Mouse (Mus musculus): ENCODE data around the gene Arid3c. TPM values are rescaled to one million over a fixed set of nuclear protein-coding genes. Genes with fewer than 3 reads are reported as not detected.
A peak's percentile ranks its signal among the peaks of the same experiment; 100 is the strongest.

Arid3c gene
- total and polyA plus RNA-seq, 2 experiments from 2014 or later: not detected

DNA sequence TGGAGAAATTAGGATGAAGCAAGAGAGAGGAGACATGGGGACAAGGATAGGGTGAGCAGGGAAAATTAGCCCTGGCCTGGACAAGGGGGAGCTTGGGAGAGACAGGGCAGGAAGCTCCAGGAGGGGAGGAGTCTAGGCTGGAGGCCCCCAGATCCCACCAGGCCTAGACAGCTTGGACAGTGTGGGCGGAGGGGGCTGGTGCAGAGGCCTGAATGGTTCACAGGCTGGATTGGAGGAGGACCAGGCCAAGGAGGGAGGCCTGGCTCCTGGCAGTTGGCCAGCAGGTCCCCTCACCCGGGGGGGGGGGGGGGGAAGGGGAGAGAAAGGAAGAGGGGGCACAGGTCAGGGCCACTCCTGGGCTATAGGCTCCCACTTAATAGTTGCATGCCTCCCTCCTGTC is 51.7 kb downstream of the Arid3c start:
- no peaks in the 10 kb centered on the region for H3K36me3 ChIP-seq (replicated peaks; ENCODE audit: control insufficient read depth, insufficient read depth, low read length)
- peaks cover 12% of the 10 kb centered on the region for H3K4me1 ChIP-seq (ENCODE audit: control insufficient read depth, insufficient read depth)
- peaks cover 30% of the 10 kb centered on the region for H3K27me3 ChIP-seq (ENCODE audit: control insufficient read depth, insufficient read depth, low read length)
- WGBS: no CpG with 5 or more reads among the region's 2 CpGs
- no peak overlapping the region for H3K4me2 ChIP-seq (ENCODE audit: low read depth, low read length)
- no peak overlapping the region for H3K4me3 ChIP-seq (ENCODE audit: low read depth, low read length)
- H3K9ac ChIP-seq (replicated peaks; ENCODE audit: low read depth, low read length): no peak overlapping the region; the same call in 1 of the 2 replicates
- H3K27ac ChIP-seq (ENCODE audit: low read depth): no peak overlapping the region
- ATAC-seq (ENCODE audit: insufficient read depth, low read depth) (no peak; the same call in 1 of the 2 replicates), DNase-seq (ENCODE audit: low spot score) (no peak)
- TF ChIP-seq CTCF (IDR thresholded peaks at IDR 0.05; ENCODE audit: low read depth) (no peak), EP300 (IDR thresholded peaks at IDR 0.05; ENCODE audit: low read depth) (no peak)
- H3K9me3 ChIP-seq (replicated peaks; ENCODE audit: control insufficient read depth, low read length): no peaks in the 10 kb centered on the region

DNA sequence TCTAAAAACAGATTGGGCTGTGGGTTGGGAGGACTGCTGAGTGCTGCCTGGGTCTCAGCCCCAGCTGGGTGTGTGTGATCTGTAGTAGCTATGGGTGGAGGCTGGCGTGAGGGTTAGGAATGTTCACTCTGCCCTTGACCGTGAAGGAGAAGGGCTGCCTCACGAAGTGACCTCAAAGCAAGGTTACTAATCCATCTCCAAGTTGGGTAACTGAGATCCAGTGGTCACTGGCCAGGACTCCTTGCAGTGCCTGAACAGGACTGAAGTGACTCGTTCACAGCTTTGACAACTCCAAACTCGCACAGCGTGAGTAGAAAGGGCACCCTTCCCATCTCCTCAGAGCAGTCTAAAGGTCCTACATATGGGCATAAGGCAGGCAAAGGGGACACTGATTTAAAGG is 52.1 kb downstream of the Arid3c start:
- 45% methylated on average over 6 of the region's 6 CpGs for WGBS
- Histone ChIP-seq H3K4me2 (ENCODE audit: low read depth, low read length) (no peak overlapping the region), H3K4me3 (ENCODE audit: low read depth, low read length) (no peak overlapping the region), H3K9ac (replicated peaks; ENCODE audit: low read depth, low read length) (no peak overlapping the region), H3K27me3 (ENCODE audit: control insufficient read depth, insufficient read depth, low read length) (peaks cover 30% of the 10 kb centered on the region), H3K36me3 (replicated peaks; ENCODE audit: control insufficient read depth, insufficient read depth, low read length) (no peaks in the 10 kb centered on the region), H3K9me3 (replicated peaks; ENCODE audit: control insufficient read depth, low read length) (no peaks in the 10 kb centered on the region), H3K4me1 (ENCODE audit: control insufficient read depth, insufficient read depth) (peaks cover 12% of the 10 kb centered on the region), H3K27ac (ENCODE audit: low read depth) (no peak overlapping the region)
- TF ChIP-seq CTCF (IDR thresholded peaks at IDR 0.05; ENCODE audit: low read depth) (no peak), EP300 (IDR thresholded peaks at IDR 0.05; ENCODE audit: low read depth) (no peak)
- ATAC-seq (ENCODE audit: insufficient read depth, low read depth) (no peak), DNase-seq (ENCODE audit: low spot score) (no peak)

DNA sequence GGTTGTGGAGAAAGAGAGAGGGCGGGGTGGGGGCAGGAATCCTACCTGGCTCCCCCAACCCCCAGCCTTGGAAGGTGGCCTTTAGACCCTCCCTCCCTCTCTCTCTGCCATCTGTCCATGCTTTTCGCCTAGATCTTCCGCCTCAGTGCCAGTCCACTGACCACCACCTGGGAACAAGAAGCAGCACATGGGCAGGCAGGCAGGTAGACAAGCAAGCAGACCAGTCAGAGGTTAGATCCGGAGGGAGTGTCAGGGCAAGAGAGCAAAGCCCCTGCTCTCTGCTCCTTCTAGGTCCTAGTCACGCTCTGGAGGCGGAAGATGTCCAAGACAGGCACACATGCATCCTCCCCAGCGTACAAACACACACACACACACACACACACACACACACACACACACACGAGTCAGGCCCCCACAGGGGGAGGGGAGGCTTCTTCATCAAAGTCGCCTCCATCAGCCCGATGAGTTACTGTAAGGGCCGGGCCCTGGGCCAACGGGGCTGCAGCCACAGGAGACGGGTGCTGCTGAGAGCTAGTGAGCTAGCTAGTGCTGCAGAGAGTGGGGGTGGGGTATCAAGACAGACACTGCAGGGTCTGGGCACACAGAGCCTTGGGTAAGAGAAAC is 53.8 kb downstream of the Arid3c start:
- Histone ChIP-seq H3K9me3 (replicated peaks; ENCODE audit: control insufficient read depth, low read length) (no peaks in the 10 kb centered on the region), H3K4me3 (ENCODE audit: low read depth, low read length) (no peak overlapping the region), H3K4me2 (ENCODE audit: low read depth, low read length) (no peak overlapping the region), H3K9ac (replicated peaks; ENCODE audit: low read depth, low read length) (no peak overlapping the region), H3K4me1 (ENCODE audit: control insufficient read depth, insufficient read depth) (peaks cover 12% of the 10 kb centered on the region), H3K36me3 (replicated peaks; ENCODE audit: control insufficient read depth, insufficient read depth, low read length) (no peaks in the 10 kb centered on the region), H3K27ac (ENCODE audit: low read depth) (no peak overlapping the region), H3K27me3 (ENCODE audit: control insufficient read depth, insufficient read depth, low read length) (peaks cover 27% of the 10 kb centered on the region)
- DNase-seq (ENCODE audit: low spot score): no peak
- WGBS: 32% methylated on average over 13 of the region's 13 CpGs
- ATAC-seq (ENCODE audit: insufficient read depth, low read depth): peak; percentile 58
- TF ChIP-seq EP300 (IDR thresholded peaks at IDR 0.05; ENCODE audit: low read depth) (no peak), CTCF (IDR thresholded peaks at IDR 0.05; ENCODE audit: low read depth) (no peak)

DNA sequence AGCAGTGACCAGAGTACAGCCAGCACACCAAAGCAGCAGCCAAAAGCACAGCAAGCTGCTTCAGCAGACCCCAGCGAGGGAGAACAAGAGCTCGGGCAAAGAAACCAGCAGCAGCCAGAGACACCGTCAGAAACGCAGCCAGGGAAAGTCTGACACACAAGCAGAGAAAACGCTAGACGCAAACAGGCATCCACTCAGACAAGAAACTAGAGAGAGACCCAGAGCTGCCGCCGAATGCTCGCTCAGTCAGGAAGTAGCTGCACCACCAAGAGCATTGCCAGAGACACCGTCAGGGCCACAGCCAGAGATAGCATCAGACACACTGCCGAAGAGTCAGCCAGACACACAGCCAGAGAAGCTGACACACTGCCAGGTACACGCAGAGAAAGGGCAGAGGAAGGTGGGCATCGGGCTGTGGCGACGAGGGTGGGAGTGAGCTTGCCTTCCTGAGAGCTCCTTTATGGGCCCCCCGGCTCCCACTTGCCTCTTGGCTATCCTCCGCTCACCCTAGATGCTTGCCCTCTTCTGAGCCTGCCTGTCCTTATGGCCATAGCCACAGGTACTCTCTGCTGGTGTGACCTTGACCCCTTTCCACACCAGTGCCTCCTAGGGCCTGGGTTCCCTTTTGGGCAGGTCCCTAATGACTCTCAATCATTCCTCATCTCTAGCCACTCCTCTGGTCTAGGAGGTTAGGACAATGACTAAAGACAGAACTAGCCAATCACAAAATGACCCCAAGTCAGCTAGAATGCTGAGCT is 54.5 kb downstream of the Arid3c start:
- TF ChIP-seq CTCF (IDR thresholded peaks at IDR 0.05; ENCODE audit: low read depth): no peak
- TF ChIP-seq EP300 (IDR thresholded peaks at IDR 0.05; ENCODE audit: low read depth): no peak
- Histone ChIP-seq H3K27me3 (ENCODE audit: control insufficient read depth, insufficient read depth, low read length) (peaks cover 32% of the 10 kb centered on the region), H3K36me3 (replicated peaks; ENCODE audit: control insufficient read depth, insufficient read depth, low read length) (no peaks in the 10 kb centered on the region), H3K4me3 (ENCODE audit: low read depth, low read length) (no peak overlapping the region), H3K9ac (replicated peaks; ENCODE audit: low read depth, low read length) (no peak overlapping the region), H3K4me1 (ENCODE audit: control insufficient read depth, insufficient read depth) (peaks cover 12% of the 10 kb centered on the region), H3K27ac (ENCODE audit: low read depth) (no peak overlapping the region), H3K4me2 (ENCODE audit: low read depth, low read length) (no peak overlapping the region), H3K9me3 (replicated peaks; ENCODE audit: control insufficient read depth, low read length) (no peaks in the 10 kb centered on the region)
- no peak for DNase-seq (ENCODE audit: low spot score)
- no peak for ATAC-seq (ENCODE audit: insufficient read depth, low read depth)
- WGBS: 38% methylated on average over 17 of the region's 17 CpGs

Other genes with a start within 250 kb of the Arid3c start
- 6.3 and 9.3 TPM in 2 replicates for gene AI464131, start 228.1 kb downstream of the Arid3c start, total RNA-seq (2014; rRNA removed; ENCODE audit: low replicate concordance)
- gene AI464131, start 228.1 kb downstream of the Arid3c start, polyA plus RNA-seq (2015; fragmentation: Nextera tagmentation; extraction: Ambion mirVana): 2.5 and 2.9 TPM in 2 replicates
- not detected in 2 replicates for gene 1110017D15Rik, start 213.8 kb downstream of the Arid3c start, total RNA-seq (2014; rRNA removed; ENCODE audit: low replicate concordance)
- 0.18 and 1.0 TPM in 2 replicates for gene 1110017D15Rik, start 213.8 kb downstream of the Arid3c start, polyA plus RNA-seq (2015; fragmentation: Nextera tagmentation; extraction: Ambion mirVana)
- 4.0 and 10.7 TPM in 2 replicates for gene Fam219a, start 161.6 kb downstream of the Arid3c start, total RNA-seq (2014; rRNA removed; ENCODE audit: low replicate concordance)
- gene Fam219a, start 161.6 kb downstream of the Arid3c start, polyA plus RNA-seq (2015; fragmentation: Nextera tagmentation; extraction: Ambion mirVana): 2.3 and 3.1 TPM in 2 replicates
- gene Dnaic1, start 161.4 kb downstream of the Arid3c start, total RNA-seq (2014; rRNA removed; ENCODE audit: low replicate concordance): 2.2 and 12.9 TPM in 2 replicates
- 1.8 and 2.1 TPM in 2 replicates for gene Dnaic1, start 161.4 kb downstream of the Arid3c start, polyA plus RNA-seq (2015; fragmentation: Nextera tagmentation; extraction: Ambion mirVana)
- gene Enho, start 90.8 kb downstream of the Arid3c start, total RNA-seq (2014; rRNA removed; ENCODE audit: low replicate concordance): 5.8 and 12.7 TPM in 2 replicates
- 4.0 and 4.3 TPM in 2 replicates for gene Enho, start 90.8 kb downstream of the Arid3c start, polyA plus RNA-seq (2015; fragmentation: Nextera tagmentation; extraction: Ambion mirVana)
- 0.31 TPM in 1 of 2 replicates, not detected in the other for gene Cntfr, start 34.1 kb downstream of the Arid3c start, total RNA-seq (2014; rRNA removed; ENCODE audit: low replicate concordance)
- gene Cntfr, start 34.1 kb downstream of the Arid3c start, polyA plus RNA-seq (2015; fragmentation: Nextera tagmentation; extraction: Ambion mirVana): 0.38 and 0.41 TPM in 2 replicates
- gene Il11ra1, start 31.2 kb downstream of the Arid3c start, total RNA-seq (2014; rRNA removed; ENCODE audit: low replicate concordance): 77.1 and 110 TPM in 2 replicates
- gene Il11ra1, start 31.2 kb downstream of the Arid3c start, polyA plus RNA-seq (2015; fragmentation: Nextera tagmentation; extraction: Ambion mirVana): 104 and 116 TPM in 2 replicates
- gene Rpp25l, start 17.6 kb downstream of the Arid3c start, total RNA-seq (2014; rRNA removed; ENCODE audit: low replicate concordance): 49.6 and 49.8 TPM in 2 replicates
- gene Rpp25l, start 17.6 kb downstream of the Arid3c start, polyA plus RNA-seq (2015; fragmentation: Nextera tagmentation; extraction: Ambion mirVana): 38.9 and 40.2 TPM in 2 replicates
- 81.6 and 121 TPM in 2 replicates for gene Dctn3, start 8.0 kb downstream of the Arid3c start, total RNA-seq (2014; rRNA removed; ENCODE audit: low replicate concordance)
- gene Dctn3, start 8.0 kb downstream of the Arid3c start, polyA plus RNA-seq (2015; fragmentation: Nextera tagmentation; extraction: Ambion mirVana): 161 and 165 TPM in 2 replicates
- gene Galt, start 24.1 kb upstream of the Arid3c start, total RNA-seq (2014; rRNA removed; ENCODE audit: low replicate concordance): 95.0 and 96.8 TPM in 2 replicates
- 69.8 and 70.9 TPM in 2 replicates for gene Galt, start 24.1 kb upstream of the Arid3c start, polyA plus RNA-seq (2015; fragmentation: Nextera tagmentation; extraction: Ambion mirVana)
- gene Sigmar1, start 25.0 kb upstream of the Arid3c start, total RNA-seq (2014; rRNA removed; ENCODE audit: low replicate concordance): 40.9 and 57.4 TPM in 2 replicates
- gene Sigmar1, start 25.0 kb upstream of the Arid3c start, polyA plus RNA-seq (2015; fragmentation: Nextera tagmentation; extraction: Ambion mirVana): 33.4 and 37.1 TPM in 2 replicates
- gene Ccl27a, start 43.1 kb upstream of the Arid3c start, total RNA-seq (2014; rRNA removed; ENCODE audit: low replicate concordance): 48.5 and 73.7 TPM in 2 replicates
- gene Ccl27a, start 43.1 kb upstream of the Arid3c start, polyA plus RNA-seq (2015; fragmentation: Nextera tagmentation; extraction: Ambion mirVana): 49.4 and 49.6 TPM in 2 replicates
- not detected in 2 replicates for gene Gm21541, start 172.5 kb upstream of the Arid3c start, total RNA-seq (2014; rRNA removed; ENCODE audit: low replicate concordance)
- gene Gm21541, start 172.5 kb upstream of the Arid3c start, polyA plus RNA-seq (2015; fragmentation: Nextera tagmentation; extraction: Ambion mirVana): not detected in 2 replicates
- 0.89 TPM in 1 of 2 replicates, not detected in the other for gene Gm20878, start 210.4 kb upstream of the Arid3c start, total RNA-seq (2014; rRNA removed; ENCODE audit: low replicate concordance)
- 0.92 and 1.1 TPM in 2 replicates for gene Gm20878, start 210.4 kb upstream of the Arid3c start, polyA plus RNA-seq (2015; fragmentation: Nextera tagmentation; extraction: Ambion mirVana)
- gene Fam205a4, start 234.9 kb upstream of the Arid3c start, total RNA-seq (2014; rRNA removed; ENCODE audit: low replicate concordance): not detected in 2 replicates
- 0.03 TPM in 1 of 2 replicates, not detected in the other for gene Fam205a4, start 234.9 kb upstream of the Arid3c start, polyA plus RNA-seq (2015; fragmentation: Nextera tagmentation; extraction: Ambion mirVana)

All from heart, postnatal 0 days (tissue).